In genomic region chr2:167634865-167635512, GRCm38 (mm10) we compare ENCODE assay signal across 8 mouse cellular contexts. TPM values are rescaled to one million over a fixed set of nuclear protein-coding genes. Genes with fewer than 3 reads are reported as not detected.
DNase-seq lines count a peak whose midpoint lies in the region; ATAC-seq and TF ChIP-seq lines count a peak whose summit lies in the region.

No protein-coding gene starts in this region.

- H3K27me3 ChIP-seq in heart, adult 2 months (ENCODE audit: control insufficient read depth, insufficient read depth, low read length) = no peaks in the 10 kb centered on the region
- no peaks in the 10 kb centered on the region for H3K27me3 ChIP-seq in forebrain, embryonic 14.5 days (replicated peaks; ENCODE audit: control insufficient read depth, insufficient read depth, low read length)
- H3K27me3 ChIP-seq in liver, embryonic 14.5 days (ENCODE audit: control insufficient read depth, insufficient read depth, low read length) = no peaks in the 10 kb centered on the region

- H3K9ac ChIP-seq in heart, adult 2 months (ENCODE audit: low read depth, low read length) = no peak overlapping the region
- no peak overlapping the region for H3K9ac ChIP-seq in forebrain, embryonic 14.5 days (ENCODE audit: low read length)
- H3K9ac ChIP-seq in liver, embryonic 14.5 days (replicated peaks) = peak overlapping the region; percentile 48

- TF ChIP-seq POLR2A in heart, adult 2 months (IDR thresholded peaks at IDR 0.05; ENCODE audit: insufficient read depth, low read depth, low read length) = no peak

- H3K4me1 ChIP-seq in heart, adult 2 months (ENCODE audit: control insufficient read depth, insufficient read depth, low read length) = peaks cover 17% of the 10 kb centered on the region
- H3K4me1 ChIP-seq in forebrain, embryonic 14.5 days (ENCODE audit: control insufficient read depth, insufficient read depth, low read length) = peaks cover 13% of the 10 kb centered on the region
- peaks cover 32 to 41% of the 10 kb centered on the region in 2 experiments for H3K4me1 ChIP-seq in liver, embryonic 14.5 days (replicated peaks; ENCODE audit: control insufficient read depth in 2 of 2, insufficient read depth in 2 of 2, low read length in 1 of 2)

- peak overlapping the region; percentile 50 for H3K4me3 ChIP-seq in heart, adult 2 months
- H3K4me3 ChIP-seq in forebrain, embryonic 14.5 days (ENCODE audit: low read depth, low read length) = peak overlapping the region; percentile 14; the same call in 1 of the 2 replicates
- peak overlapping the region; percentile 31 to 46 for H3K4me3 ChIP-seq in liver, embryonic 14.5 days (ENCODE audit: insufficient read depth in 1 of 2, low read depth in 2 of 2, low read length in 2 of 2)

- no peak for TF ChIP-seq EP300 in heart, adult 2 months (IDR thresholded peaks at IDR 0.05; ENCODE audit: insufficient read depth, low read depth, low read length)
- TF ChIP-seq EP300 in liver, embryonic 14.5 days (IDR thresholded peaks at IDR 0.05; ENCODE audit: low read depth) = no peak

- no peak for TF ChIP-seq CTCF in heart, adult 2 months (IDR thresholded peaks at IDR 0.05)
- TF ChIP-seq CTCF in liver, embryonic 14.5 days (IDR thresholded peaks at IDR 0.05; ENCODE audit: low read depth) = no peak

- H3K4me2 ChIP-seq in forebrain, embryonic 14.5 days (ENCODE audit: low read length) = peak overlapping the region; percentile 53
- peak overlapping the region; percentile 75 for H3K4me2 ChIP-seq in liver, embryonic 14.5 days (ENCODE audit: low read depth)

- WGBS in heart, adult 2 months = 67% methylated on average over 7 of the region's 7 CpGs
- 84% methylated on average over 7 of the region's 7 CpGs for WGBS in forebrain, embryonic 14.5 days
- WGBS in liver, embryonic 14.5 days (ENCODE audit: insufficient replicate concordance) = 60% methylated on average over 7 of the region's 7 CpGs

- no peaks in the 10 kb centered on the region for H3K36me3 ChIP-seq in heart, adult 2 months (ENCODE audit: control insufficient read depth, insufficient read depth, low read length)
- no peaks in the 10 kb centered on the region for H3K36me3 ChIP-seq in forebrain, embryonic 14.5 days (ENCODE audit: control insufficient read depth, insufficient read depth, low read length)
- no peaks in the 10 kb centered on the region for H3K36me3 ChIP-seq in liver, embryonic 14.5 days (replicated peaks; ENCODE audit: control insufficient read depth, insufficient read depth, low read depth)

- no peak for ATAC-seq in forebrain, embryonic 14.5 days
- ATAC-seq in liver, embryonic 14.5 days (ENCODE audit: insufficient read depth) = no peak

- peak overlapping the region; percentile 85 for H3K27ac ChIP-seq in heart, adult 2 months
- H3K27ac ChIP-seq in forebrain, embryonic 14.5 days (ENCODE audit: low read depth, low read length) = no peak overlapping the region
- H3K27ac ChIP-seq in liver, embryonic 14.5 days = peak overlapping the region; percentile 47

- no peaks in the 10 kb centered on the region for H3K9me3 ChIP-seq in forebrain, embryonic 14.5 days (replicated peaks; ENCODE audit: control insufficient read depth, low read length)
- H3K9me3 ChIP-seq in liver, embryonic 14.5 days (ENCODE audit: control insufficient read depth, low read length) = no peaks in the 10 kb centered on the region

- no peak for DNase-seq in heart, adult 2 months
- no peak for DNase-seq in heart, postnatal 4 days
- DNase-seq in 3T3-L1 (ENCODE audit: low read depth, low spot score) = peak; percentile 14
- DNase-seq in forebrain, embryonic 14.5 days (ENCODE audit: low spot score) = no peak
- DNase-seq in liver, embryonic 14.5 days (ENCODE audit: low read depth in 3 of 3, low spot score in 3 of 3) = no peak
- DNase-seq in urinary bladder, postnatal 36 days (ENCODE audit: low spot score in 2 of 2) = no peak
- no peak for DNase-seq in layer of hippocampus, postnatal 36 days
- no peak for DNase-seq in ovary, postnatal 36 days (ENCODE audit: low spot score)

- peaks cover 4% of the 10 kb centered on the region for H3K79me2 ChIP-seq in heart, adult 2 months (replicated peaks; ENCODE audit: control insufficient read depth, insufficient read depth, low read length)

- intact Hi-C loops in heart, adult 2 months (cut with DNase I) = no loop called here

RNA-seq across cellular contexts. Expression of gene Ube2v1, which starts 3.1 kb away (rescaled TPM):
- total RNA-seq in heart, adult 2 months (2021) = 100 to 1,000 TPM; 118 to 121 TPM
- 98.1 and 101 TPM in 2 replicates for polyA plus RNA-seq in heart, adult 2 months (2012; rRNA removed)
- 100 to 1,000 TPM; 131 to 137 TPM for total RNA-seq in heart, postnatal 4 days (2021)
- 238 and 265 TPM in 2 replicates for polyA plus RNA-seq in forebrain, embryonic 14.5 days (2014; fragmentation: Nextera tagmentation; extraction: Ambion mirVana)
- 75.0 and 75.9 TPM in 2 replicates for polyA plus RNA-seq in liver, embryonic 14.5 days (2012; rRNA removed)
- polyA plus RNA-seq in liver, embryonic 14.5 days (2014; fragmentation: Nextera tagmentation; extraction: Ambion mirVana) = 145 and 158 TPM in 2 replicates
- total RNA-seq in layer of hippocampus, postnatal 36 days (2021) = 100 to 1,000 TPM; 208 to 231 TPM

RNA-seq across cellular contexts. Expression of gene Gm20431, which starts 26.3 kb away (rescaled TPM):
- total RNA-seq in heart, adult 2 months (2021) = 10 to 100 TPM; 15.6 to 21.0 TPM
- 9.7 and 16.5 TPM in 2 replicates for polyA plus RNA-seq in heart, adult 2 months (2012; rRNA removed)
- total RNA-seq in heart, postnatal 4 days (2021) = 10 to 100 TPM; 23.0 to 26.1 TPM
- 5.4 and 6.8 TPM in 2 replicates for polyA plus RNA-seq in forebrain, embryonic 14.5 days (2014; fragmentation: Nextera tagmentation; extraction: Ambion mirVana)
- not detected in 2 replicates for polyA plus RNA-seq in liver, embryonic 14.5 days (2012; rRNA removed)
- 0.96 and 2.1 TPM in 2 replicates for polyA plus RNA-seq in liver, embryonic 14.5 days (2014; fragmentation: Nextera tagmentation; extraction: Ambion mirVana)
- 10 to 100 TPM; 39.4 to 47.0 TPM for total RNA-seq in layer of hippocampus, postnatal 36 days (2021)

RNA-seq across cellular contexts. Expression of gene Cebpb, which starts 53.7 kb away (rescaled TPM):
- total RNA-seq in heart, adult 2 months (2021) = 100 to 1,000 TPM in 1 of 2 experiments, 10 to 100 TPM in 1; 88.1 to 133 TPM
- polyA plus RNA-seq in heart, adult 2 months (2012; rRNA removed) = 30.3 and 77.8 TPM in 2 replicates
- 10 to 100 TPM; 15.9 to 16.6 TPM for total RNA-seq in heart, postnatal 4 days (2021)
- polyA plus RNA-seq in forebrain, embryonic 14.5 days (2014; fragmentation: Nextera tagmentation; extraction: Ambion mirVana) = 0.11 and 0.38 TPM in 2 replicates
- polyA plus RNA-seq in liver, embryonic 14.5 days (2012; rRNA removed) = 5.4 and 17.2 TPM in 2 replicates
- 12.8 and 13.2 TPM in 2 replicates for polyA plus RNA-seq in liver, embryonic 14.5 days (2014; fragmentation: Nextera tagmentation; extraction: Ambion mirVana)
- total RNA-seq in layer of hippocampus, postnatal 36 days (2021) = 10 to 100 TPM; 32.6 to 34.3 TPM

RNA-seq across cellular contexts. Expression of gene Tmem189, which starts 54.6 kb away (rescaled TPM):
- total RNA-seq in heart, adult 2 months (2021) = 10 to 100 TPM; 23.0 to 26.4 TPM
- polyA plus RNA-seq in heart, adult 2 months (2012; rRNA removed) = 53.2 and 58.4 TPM in 2 replicates
- 10 to 100 TPM; 41.1 to 41.6 TPM for total RNA-seq in heart, postnatal 4 days (2021)
- polyA plus RNA-seq in forebrain, embryonic 14.5 days (2014; fragmentation: Nextera tagmentation; extraction: Ambion mirVana) = 21.3 and 24.8 TPM in 2 replicates
- polyA plus RNA-seq in liver, embryonic 14.5 days (2012; rRNA removed) = 14.6 and 15.1 TPM in 2 replicates
- 12.3 and 12.4 TPM in 2 replicates for polyA plus RNA-seq in liver, embryonic 14.5 days (2014; fragmentation: Nextera tagmentation; extraction: Ambion mirVana)
- 10 to 100 TPM; 46.2 to 51.6 TPM for total RNA-seq in layer of hippocampus, postnatal 36 days (2021)
